Mouse (Mus musculus): ENCODE measurements around the gene Btbd16. TPM values are rescaled to one million over a fixed set of nuclear protein-coding genes. Genes with fewer than 3 reads are reported as not detected.

The Btbd16 gene
- polyA plus RNA-seq, 1 experiment from 2014 or later, result not detected

DNA sequence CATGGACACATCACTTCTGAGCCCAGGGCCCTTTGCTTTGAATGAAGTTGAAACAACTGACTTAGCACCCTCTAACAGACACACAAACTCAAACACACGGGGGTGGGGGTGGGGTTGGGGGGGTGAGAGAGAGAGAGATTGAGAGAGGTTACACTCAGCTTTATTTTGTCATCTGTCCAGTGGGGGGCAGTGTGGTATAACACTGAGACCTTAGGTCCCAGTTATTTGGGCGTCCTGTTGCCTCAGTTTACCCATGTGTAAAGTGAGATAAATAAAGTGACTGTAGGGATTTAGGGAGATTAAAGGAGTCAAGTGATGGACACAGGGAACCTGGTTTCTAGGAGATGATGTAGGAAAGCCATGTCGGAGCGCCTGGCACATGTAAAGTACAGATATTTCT is 32.8 kb upstream of the Btbd16 start:
- Histone ChIP-seq H3K4me2 (ENCODE audit: low read depth) (no peak overlapping the region), H3K4me3 (ENCODE audit: low read depth, low read length) (no peak overlapping the region), H3K9me3 (ENCODE audit: control insufficient read depth, low read length) (no peaks in the 10 kb centered on the region), H3K27me3 (ENCODE audit: control insufficient read depth, insufficient read depth, low read length) (no peaks in the 10 kb centered on the region), H3K27ac (ENCODE audit: low read depth, low read length) (no peak overlapping the region), H3K9ac (ENCODE audit: low read length) (no peak overlapping the region), H3K4me1 (ENCODE audit: control insufficient read depth, insufficient read depth, low read length) (no peaks in the 10 kb centered on the region), H3K36me3 (ENCODE audit: control insufficient read depth, insufficient read depth, low read length) (peaks cover 14% of the 10 kb centered on the region)
- 84% methylated on average over 4 of the region's 4 CpGs for WGBS
- ATAC-seq (ENCODE audit: insufficient read depth, low FRiP score, low TSS enrichment) (no peak), DNase-seq (ENCODE audit: low spot score) (no peak)

DNA sequence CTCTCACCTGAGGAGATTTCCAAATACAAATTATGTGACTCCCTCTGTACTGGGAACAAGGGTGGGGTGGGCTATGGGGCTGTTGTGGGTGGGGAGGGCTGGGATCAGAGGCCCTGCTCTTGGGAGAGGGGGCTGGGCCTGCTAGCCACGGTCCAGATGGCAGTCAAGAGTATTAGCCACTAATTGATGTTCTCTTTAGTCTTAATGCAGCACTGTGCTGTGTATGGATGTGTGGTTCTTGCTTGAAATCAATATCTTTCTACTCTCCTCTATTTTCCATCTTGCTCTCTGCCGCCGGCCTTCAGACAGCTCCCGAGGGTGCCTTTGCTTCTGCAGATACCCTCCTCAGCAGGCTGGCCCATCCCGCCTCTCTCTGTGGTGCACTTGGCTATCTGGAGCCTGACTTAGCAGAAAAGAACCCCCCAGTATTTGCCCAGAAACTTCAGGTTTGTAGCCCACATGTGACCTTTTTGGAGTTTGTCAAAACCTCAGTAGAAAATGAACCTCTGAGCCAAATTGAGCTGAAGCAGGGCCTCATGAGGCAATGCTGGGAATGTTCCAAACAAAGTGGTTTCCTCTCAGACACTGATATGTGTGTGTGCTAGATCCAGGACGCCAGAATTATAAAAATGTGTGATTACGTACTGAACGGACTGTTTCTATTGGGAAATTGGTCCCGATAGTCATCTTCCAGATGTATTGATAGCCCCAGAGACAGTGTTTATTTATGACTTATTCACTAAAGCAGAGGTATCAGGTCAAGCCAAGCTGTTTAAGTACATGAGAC is 30.4 kb upstream of the Btbd16 start:
- peaks cover 10% of the 10 kb centered on the region for H3K36me3 ChIP-seq (ENCODE audit: control insufficient read depth, insufficient read depth, low read length)
- H3K27ac ChIP-seq (ENCODE audit: low read depth, low read length), result no peak overlapping the region
- H3K27me3 ChIP-seq (ENCODE audit: control insufficient read depth, insufficient read depth, low read length), result no peaks in the 10 kb centered on the region
- H3K4me1 ChIP-seq (ENCODE audit: control insufficient read depth, insufficient read depth, low read length), result no peaks in the 10 kb centered on the region
- no peak overlapping the region for H3K4me2 ChIP-seq (ENCODE audit: low read depth)
- WGBS, result 87% methylated on average over 9 of the region's 9 CpGs
- H3K9me3 ChIP-seq (ENCODE audit: control insufficient read depth, low read length), result no peaks in the 10 kb centered on the region
- DNase-seq (ENCODE audit: low spot score), result no peak
- H3K4me3 ChIP-seq (ENCODE audit: low read depth, low read length), result no peak overlapping the region
- H3K9ac ChIP-seq (ENCODE audit: low read length), result no peak overlapping the region
- ATAC-seq (ENCODE audit: insufficient read depth, low FRiP score, low TSS enrichment), result no peak

DNA sequence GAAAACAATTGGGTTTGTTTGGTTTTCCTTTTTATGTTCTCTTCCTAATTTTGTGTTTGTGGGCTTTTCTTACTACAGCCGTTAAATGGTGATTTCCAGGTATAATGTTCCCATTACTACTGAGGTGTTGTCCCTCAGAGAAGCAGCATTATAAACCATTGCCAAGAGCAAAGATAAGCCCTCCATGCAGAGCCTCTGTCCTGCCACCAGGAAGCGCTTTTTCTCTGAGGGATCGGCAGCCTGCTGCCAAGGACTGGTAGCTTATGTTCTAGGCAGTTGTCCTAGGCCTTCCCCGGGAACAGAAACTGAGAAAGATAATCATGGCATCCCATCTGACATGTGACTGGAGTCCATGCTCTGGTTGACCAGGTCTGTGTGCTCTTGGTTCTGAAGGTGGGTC is 24.7 kb upstream of the Btbd16 start:
- Histone ChIP-seq H3K4me2 (ENCODE audit: low read depth) (no peak overlapping the region), H3K27ac (ENCODE audit: low read depth, low read length) (peak overlapping the region; percentile 34; the same call in 1 of the 2 replicates), H3K9ac (ENCODE audit: low read length) (no peak overlapping the region), H3K9me3 (ENCODE audit: control insufficient read depth, low read length) (no peaks in the 10 kb centered on the region), H3K36me3 (ENCODE audit: control insufficient read depth, insufficient read depth, low read length) (peaks cover 8% of the 10 kb centered on the region), H3K4me3 (ENCODE audit: low read depth, low read length) (no peak overlapping the region), H3K27me3 (ENCODE audit: control insufficient read depth, insufficient read depth, low read length) (no peaks in the 10 kb centered on the region), H3K4me1 (ENCODE audit: control insufficient read depth, insufficient read depth, low read length) (peaks cover 17% of the 10 kb centered on the region)
- DNase-seq (ENCODE audit: low spot score) (no peak), ATAC-seq (ENCODE audit: insufficient read depth, low FRiP score, low TSS enrichment) (no peak)
- whole genome bisulfite sequencing, result 92% methylated on average over 4 of the region's 4 CpGs

- H3K4me3 ChIP-seq (ENCODE audit: low read depth, low read length), result no peak overlapping the region
- no peak overlapping the region for H3K4me2 ChIP-seq (ENCODE audit: low read depth)
- 37% methylated on average over 17 of the region's 17 CpGs for WGBS
- peaks cover 3% of the 10 kb centered on the region for H3K36me3 ChIP-seq (ENCODE audit: control insufficient read depth, insufficient read depth, low read length)
- H3K27me3 ChIP-seq (ENCODE audit: control insufficient read depth, insufficient read depth, low read length), result no peaks in the 10 kb centered on the region
- peak; percentile 86 for DNase-seq (ENCODE audit: low spot score)
- peak overlapping the region; percentile 94 for H3K27ac ChIP-seq (ENCODE audit: low read depth, low read length)
- ATAC-seq (ENCODE audit: insufficient read depth, low FRiP score, low TSS enrichment), result peak; percentile 86
- peak overlapping the region; percentile 29 for H3K9ac ChIP-seq (ENCODE audit: low read length)
- H3K9me3 ChIP-seq (ENCODE audit: control insufficient read depth, low read length), result no peaks in the 10 kb centered on the region
- H3K4me1 ChIP-seq (ENCODE audit: control insufficient read depth, insufficient read depth, low read length), result peaks cover 17% of the 10 kb centered on the region
Observed at GRCm38 (mm10) chr7:130750752-130751490, 22.9 kb upstream of the Btbd16 start.

DNA sequence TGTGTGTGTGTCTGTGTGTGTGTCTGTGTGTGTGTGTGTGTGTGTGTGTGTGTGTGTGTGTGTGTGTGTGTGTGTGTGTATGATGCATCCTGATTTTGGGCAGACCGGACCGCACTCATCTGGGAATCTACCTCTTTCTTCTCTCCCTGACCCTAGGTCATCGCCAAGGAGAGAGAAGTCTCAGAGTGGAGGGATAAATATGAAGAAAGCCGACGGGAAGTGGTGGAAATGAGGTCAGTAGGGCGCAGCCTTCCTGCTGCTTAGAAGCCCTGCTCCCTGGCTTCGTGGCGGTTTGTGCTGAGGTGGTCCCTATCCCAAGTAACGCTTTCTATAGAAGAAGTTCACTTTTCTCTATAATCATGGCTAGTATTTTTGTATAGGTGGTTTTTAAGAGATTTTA is 22.2 kb upstream of the Btbd16 start:
- DNase-seq (ENCODE audit: low spot score), result peak; percentile 21
- Histone ChIP-seq H3K4me2 (ENCODE audit: low read depth) (no peak overlapping the region), H3K27ac (ENCODE audit: low read depth, low read length) (peak overlapping the region; percentile 94), H3K9me3 (ENCODE audit: control insufficient read depth, low read length) (no peaks in the 10 kb centered on the region), H3K27me3 (ENCODE audit: control insufficient read depth, insufficient read depth, low read length) (no peaks in the 10 kb centered on the region), H3K36me3 (ENCODE audit: control insufficient read depth, insufficient read depth, low read length) (peaks cover 2% of the 10 kb centered on the region; the same call in 1 of the 2 replicates), H3K4me3 (ENCODE audit: low read depth, low read length) (no peak overlapping the region), H3K4me1 (ENCODE audit: control insufficient read depth, insufficient read depth, low read length) (peaks cover 17% of the 10 kb centered on the region), H3K9ac (ENCODE audit: low read length) (no peak overlapping the region)
- ATAC-seq (ENCODE audit: insufficient read depth, low FRiP score, low TSS enrichment), result no peak
- 54% methylated on average over 9 of the region's 9 CpGs for WGBS

- peaks cover 10% of the 10 kb centered on the region for H3K4me1 ChIP-seq (ENCODE audit: control insufficient read depth, insufficient read depth, low read length)
- DNase-seq (ENCODE audit: low spot score) (peak; percentile 50), ATAC-seq (ENCODE audit: insufficient read depth, low FRiP score, low TSS enrichment) (no peak)
- no peaks in the 10 kb centered on the region for H3K27me3 ChIP-seq (ENCODE audit: control insufficient read depth, insufficient read depth, low read length)
- no peak overlapping the region for H3K4me3 ChIP-seq (ENCODE audit: low read depth, low read length)
- no peak overlapping the region for H3K4me2 ChIP-seq (ENCODE audit: low read depth)
- H3K27ac ChIP-seq (ENCODE audit: low read depth, low read length), result peak overlapping the region; percentile 3; the same call in 1 of the 2 replicates
- peaks cover 6% of the 10 kb centered on the region for H3K36me3 ChIP-seq (ENCODE audit: control insufficient read depth, insufficient read depth, low read length)
- no peaks in the 10 kb centered on the region for H3K9me3 ChIP-seq (ENCODE audit: control insufficient read depth, low read length)
- H3K9ac ChIP-seq (ENCODE audit: low read length), result no peak overlapping the region
- 95% methylated on average over 2 of the region's 2 CpGs for WGBS
Observed at GRCm38 (mm10) chr7:130754790-130755189, 19.1 kb upstream of the Btbd16 start.

DNA sequence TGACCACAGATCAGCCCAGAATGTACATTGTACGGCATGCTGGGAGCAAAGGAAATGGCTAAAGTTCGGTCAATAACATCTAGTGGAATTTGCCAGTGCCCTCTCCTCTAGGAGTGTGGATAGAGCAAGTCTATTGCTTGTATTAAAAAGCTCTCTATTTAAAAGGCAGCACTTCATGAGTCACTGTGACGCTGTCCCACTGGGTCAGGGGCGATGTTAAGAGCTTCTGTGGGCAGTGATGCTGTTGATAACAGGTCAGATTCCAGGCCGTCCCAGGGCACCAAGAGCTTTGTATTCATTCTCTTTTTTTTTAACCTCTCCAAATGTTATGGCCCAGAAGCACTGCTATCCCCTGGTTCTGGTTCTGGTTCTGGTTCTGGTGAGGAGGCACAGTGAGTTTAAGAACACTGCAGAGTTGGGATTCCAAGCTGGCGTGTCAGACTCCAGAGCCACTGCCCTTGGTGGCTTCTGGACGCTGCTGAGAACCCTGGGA is 17.5 kb upstream of the Btbd16 start:
- Histone ChIP-seq H3K4me2 (ENCODE audit: low read depth) (no peak overlapping the region), H3K27ac (ENCODE audit: low read depth, low read length) (no peak overlapping the region), H3K9me3 (ENCODE audit: control insufficient read depth, low read length) (no peaks in the 10 kb centered on the region), H3K27me3 (ENCODE audit: control insufficient read depth, insufficient read depth, low read length) (no peaks in the 10 kb centered on the region), H3K9ac (ENCODE audit: low read length) (no peak overlapping the region), H3K4me3 (ENCODE audit: low read depth, low read length) (no peak overlapping the region), H3K36me3 (ENCODE audit: control insufficient read depth, insufficient read depth, low read length) (peaks cover 8% of the 10 kb centered on the region), H3K4me1 (ENCODE audit: control insufficient read depth, insufficient read depth, low read length) (no peaks in the 10 kb centered on the region)
- 86% methylated on average over 7 of the region's 7 CpGs for WGBS
- no peak for ATAC-seq (ENCODE audit: insufficient read depth, low FRiP score, low TSS enrichment)
- no peak for DNase-seq (ENCODE audit: low spot score)

DNA sequence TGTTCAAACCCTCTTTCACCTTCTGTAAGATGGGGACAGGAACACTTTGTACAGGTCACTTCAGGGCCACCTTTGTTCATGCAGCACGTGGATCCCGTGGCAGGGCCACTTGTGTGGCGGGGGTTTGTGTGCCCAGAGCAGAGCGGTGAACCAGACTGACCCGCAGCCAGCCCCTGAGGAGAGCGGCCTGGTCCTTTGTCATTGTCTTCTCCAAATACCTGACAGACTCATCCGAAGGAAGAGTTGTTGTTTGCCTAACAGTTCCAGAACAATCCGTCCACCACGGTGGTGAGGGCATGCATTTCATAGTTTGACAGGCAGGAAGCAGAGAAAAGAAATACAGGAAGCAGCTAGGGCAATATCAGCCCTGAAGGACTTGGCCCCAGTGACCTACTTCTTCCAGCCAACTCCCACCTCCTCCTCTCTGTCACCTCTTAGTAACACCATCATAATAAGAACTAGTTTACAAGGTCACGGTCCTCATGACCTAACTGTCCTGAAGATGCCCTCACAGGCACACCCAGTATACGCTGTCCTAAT is 16.5 kb upstream of the Btbd16 start:
- Histone ChIP-seq H3K9me3 (ENCODE audit: control insufficient read depth, low read length) (no peaks in the 10 kb centered on the region), H3K27me3 (ENCODE audit: control insufficient read depth, insufficient read depth, low read length) (no peaks in the 10 kb centered on the region), H3K4me3 (ENCODE audit: low read depth, low read length) (no peak overlapping the region), H3K36me3 (ENCODE audit: control insufficient read depth, insufficient read depth, low read length) (peaks cover 8% of the 10 kb centered on the region; the same call in 1 of the 2 replicates), H3K27ac (ENCODE audit: low read depth, low read length) (no peak overlapping the region), H3K4me2 (ENCODE audit: low read depth) (no peak overlapping the region), H3K4me1 (ENCODE audit: control insufficient read depth, insufficient read depth, low read length) (no peaks in the 10 kb centered on the region), H3K9ac (ENCODE audit: low read length) (no peak overlapping the region)
- ATAC-seq (ENCODE audit: insufficient read depth, low FRiP score, low TSS enrichment) (no peak), DNase-seq (ENCODE audit: low spot score) (no peak)
- 87% methylated on average over 11 of the region's 11 CpGs for WGBS
